Mouse (Mus musculus) hindbrain, embryonic 13.5 days (tissue): ENCODE results near the gene Fcgrt. TPM values are rescaled to one million over a fixed set of nuclear protein-coding genes. Genes with fewer than 3 reads are reported as not detected.
"Not testable (repeated sequence)": the region's sequence is repeated elsewhere in the genome, so short reads cannot be mapped to it uniquely, and the experiment has no call there.

Source experiments
- ATAC-seq: fragments of 200-750 bp; cut with Nextera tagmentation; 2 replicates; pipeline ENCODE4 v1.8.0; 2017; ENCODE audit warnings: moderate TSS enrichment; ENCODE audit not compliant: low FRiP score
- H3K27ac ChIP-seq: fragments of 300-500 bp; sonication (generic); 2 replicates; pipeline ENCODE4 v1.5.1; 2015; ENCODE audit warnings: inconsistent platforms, mild to moderate bottlenecking, moderate library complexity
- H3K27me3 ChIP-seq: fragments of 300-500 bp; sonication (generic); 2 replicates; pipeline ENCODE4 v1.6.1; 2015; ENCODE audit warnings: mild to moderate bottlenecking, inconsistent platforms
- H3K36me3 ChIP-seq: fragments of 300-500 bp; sonication (generic); 2 replicates; pipeline ENCODE4 v1.6.1; 2015; ENCODE audit warnings: mild to moderate bottlenecking, inconsistent platforms
- H3K4me1 ChIP-seq: fragments of 300-500 bp; sonication (generic); replicated peaks from 2 replicates; pipeline ENCODE4 v1.6.1; 2015; ENCODE audit warnings: inconsistent platforms
- H3K4me2 ChIP-seq: fragments of 300-500 bp; sonication (generic); 2 replicates; pipeline ENCODE4 v1.6.1; 2015; ENCODE audit warnings: inconsistent platforms, mild to moderate bottlenecking, moderate library complexity
- H3K4me3 ChIP-seq: fragments of 300-500 bp; sonication (generic); 2 replicates; pipeline ENCODE4 v1.5.1; 2015; ENCODE audit warnings: mild to moderate bottlenecking, inconsistent platforms
- H3K9ac ChIP-seq: fragments of 300-500 bp; sonication (generic); 2 replicates; pipeline ENCODE4 v1.6.1; 2015; ENCODE audit warnings: mild to moderate bottlenecking, inconsistent platforms
- H3K9me3 ChIP-seq: fragments of 300-500 bp; sonication (generic); 2 replicates; pipeline ENCODE4 v1.6.1; 2016; ENCODE audit warnings: inconsistent platforms
- WGBS: fragments of 180-500 bp; shearing (Covaris S2); methylation state at CpG from one replicate; pipeline ENCODE4 v1.1.7; 2015; 5-methylcytosine and 5-hydroxymethylcytosine counted together
- polyA plus RNA-seq: library from polyadenylated mRNA; unstranded; fragments of >200 nt; fragmentation: Nextera tagmentation; extraction: Ambion mirVana; gene quantifications from 2 replicates; pipeline ENCODE4 v1.2.1, GENCODE M21; 2015

The Fcgrt gene
- polyA plus RNA-seq, result 26.9 and 28.3 TPM in 2 replicates

GRCm38 (mm10) chr7:45103652-45104180 lies at the start of gene Fcgrt:
Gene Fcgrt, minus strand, starts transcription at chr7:45103851.
- no peaks in the 10 kb centered on the region for H3K36me3 ChIP-seq
- H3K9me3 ChIP-seq, result no peaks in the 10 kb centered on the region
- H3K4me1 ChIP-seq, result peaks cover 4% of the 10 kb centered on the region; the same call in 1 of the 2 replicates
- ATAC-seq, result no peak
- H3K27me3 ChIP-seq, result no peaks in the 10 kb centered on the region
- WGBS, result 76% methylated on average over 7 of the region's 7 CpGs
- peak within 1 kb of the TSS; percentile 24; the same call in 1 of the 2 replicates for H3K9ac ChIP-seq
- H3K4me3 ChIP-seq, result peak within 1 kb of the TSS; percentile 9; the same call in 1 of the 2 replicates
- no peak within 1 kb of the TSS for H3K4me2 ChIP-seq
- H3K27ac ChIP-seq, result no peak within 1 kb of the TSS

GRCm38 (mm10) chr7:45153052-45153451 lies 49.4 kb upstream of the Fcgrt start:
- Histone ChIP-seq H3K36me3 (peaks cover 15% of the 10 kb centered on the region), H3K4me1 (peaks cover 25% of the 10 kb centered on the region)
- WGBS, result 91% methylated on average over 2 of the region's 2 CpGs
- not testable (repeated sequence) for ATAC-seq, H3K27me3 ChIP-seq, H3K27ac ChIP-seq, H3K9me3 ChIP-seq, H3K4me3 ChIP-seq, H3K4me2 ChIP-seq, H3K9ac ChIP-seq

GRCm38 (mm10) chr7:45151303-45151702 lies 47.7 kb upstream of the Fcgrt start:
- Histone ChIP-seq H3K4me2 (no peak overlapping the region), H3K27ac (no peak overlapping the region), H3K27me3 (no peaks in the 10 kb centered on the region), H3K4me1 (peaks cover 25% of the 10 kb centered on the region), H3K36me3 (0 out of 2 replicates have a peak, but pooled peaks cover 10% of the 10 kb centered on the region), H3K9ac (no peak overlapping the region), H3K9me3 (no peaks in the 10 kb centered on the region), H3K4me3 (no peak overlapping the region)
- 54% methylated on average over 11 of the region's 11 CpGs for WGBS
- ATAC-seq, result no peak

DNA sequence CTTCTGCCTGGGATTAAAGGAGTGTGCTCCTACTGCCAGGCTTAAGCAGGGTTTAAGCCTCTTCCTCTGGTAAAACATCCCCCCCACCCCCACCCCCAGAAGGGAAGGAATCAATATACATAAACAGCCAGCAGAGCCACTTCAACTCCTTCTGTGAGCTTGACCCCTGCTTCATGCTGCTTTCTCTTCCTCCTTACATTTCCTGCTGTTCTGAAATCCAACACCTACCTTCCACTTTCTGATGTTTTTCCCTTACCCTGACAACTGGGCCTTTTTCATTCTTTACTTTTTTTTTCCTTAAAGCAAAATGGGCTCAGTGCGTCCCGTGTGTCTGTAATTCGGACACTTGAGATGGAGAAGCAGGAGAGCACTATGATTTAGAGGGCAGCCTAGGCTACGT lies 46.7 kb upstream of the Fcgrt start:
- no peak overlapping the region for H3K4me2 ChIP-seq
- WGBS, result 71% methylated on average over 4 of the region's 4 CpGs
- H3K36me3 ChIP-seq, result peaks cover 18% of the 10 kb centered on the region
- ATAC-seq, result no peak
- H3K27me3 ChIP-seq, result no peaks in the 10 kb centered on the region
- no peak overlapping the region for H3K4me3 ChIP-seq
- peak overlapping the region; percentile 24; the same call in 1 of the 2 replicates for H3K9ac ChIP-seq
- peaks cover 20% of the 10 kb centered on the region for H3K4me1 ChIP-seq
- 0 out of 2 replicates have a peak overlapping the region, but pooled peaks have one; percentile 52 for H3K27ac ChIP-seq
- no peaks in the 10 kb centered on the region for H3K9me3 ChIP-seq

GRCm38 (mm10) chr7:45149545-45149944 lies 45.9 kb upstream of the Fcgrt start:
- no peak for ATAC-seq
- H3K27ac ChIP-seq, result no peak overlapping the region
- H3K27me3 ChIP-seq, result no peaks in the 10 kb centered on the region
- 25% methylated on average over 6 of the region's 6 CpGs for WGBS
- H3K4me2 ChIP-seq, result no peak overlapping the region
- no peak overlapping the region for H3K4me3 ChIP-seq
- no peaks in the 10 kb centered on the region for H3K9me3 ChIP-seq
- H3K36me3 ChIP-seq, result peaks cover 24% of the 10 kb centered on the region
- peaks cover 13% of the 10 kb centered on the region for H3K4me1 ChIP-seq
- 0 out of 2 replicates have a peak overlapping the region, but pooled peaks have one; percentile 3 for H3K9ac ChIP-seq

DNA sequence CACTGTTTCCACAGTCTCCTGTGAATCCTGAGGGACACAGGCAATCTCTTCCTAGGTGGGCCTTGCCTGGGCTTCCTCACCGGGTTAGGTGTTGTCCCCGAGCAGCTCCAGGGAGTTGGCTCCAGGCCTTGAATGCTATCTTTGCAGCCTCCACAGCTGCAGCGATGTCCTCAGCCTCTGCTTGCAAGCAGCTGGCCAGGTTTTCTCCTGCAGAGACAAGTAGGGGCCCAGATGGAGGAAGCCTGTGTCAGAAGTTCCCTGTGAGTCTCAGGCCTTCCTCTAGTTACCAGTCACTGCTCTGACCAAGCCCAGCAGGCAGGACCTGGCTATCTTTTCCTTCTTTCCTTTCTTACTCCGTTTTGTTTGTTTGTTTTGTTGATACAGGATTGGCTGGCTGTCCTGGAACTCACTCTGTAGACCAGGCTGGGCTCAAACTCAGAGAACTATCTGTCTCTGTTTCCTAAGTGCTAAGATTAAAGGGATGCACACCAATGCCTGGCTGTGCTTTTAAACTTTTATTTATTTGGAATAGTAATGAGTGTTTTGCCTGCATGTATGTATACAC lies 45.0 kb upstream of the Fcgrt start:
- Histone ChIP-seq H3K36me3 (peaks cover 34% of the 10 kb centered on the region), H3K27ac (no peak overlapping the region), H3K9me3 (no peaks in the 10 kb centered on the region), H3K4me3 (no peak overlapping the region), H3K27me3 (no peaks in the 10 kb centered on the region), H3K9ac (no peak overlapping the region), H3K4me2 (no peak overlapping the region), H3K4me1 (peaks cover 12% of the 10 kb centered on the region)
- WGBS, result 66% methylated on average over 4 of the region's 4 CpGs
- no peak for ATAC-seq

DNA sequence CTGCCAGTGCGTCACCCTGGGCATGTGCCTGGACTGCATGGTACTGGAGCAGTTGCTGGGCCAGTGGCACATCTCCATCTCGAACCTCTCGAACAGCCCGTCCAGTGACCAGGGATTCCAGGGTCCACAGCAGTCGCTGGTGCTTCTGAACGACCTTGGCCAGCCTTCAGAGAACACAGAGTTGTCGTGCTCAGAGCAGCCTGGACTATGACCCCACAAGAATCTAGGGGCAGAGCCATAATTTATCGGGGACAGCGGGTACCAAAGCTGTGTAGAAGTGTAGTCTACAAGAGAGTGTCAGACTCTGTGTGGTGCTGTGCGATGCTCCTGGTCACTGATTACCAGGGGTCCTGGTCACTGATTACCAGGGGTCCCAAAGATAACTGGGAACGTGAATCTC lies 44.2 kb upstream of the Fcgrt start:
- no peaks in the 10 kb centered on the region for H3K9me3 ChIP-seq
- no peak overlapping the region; the same call in 1 of the 2 replicates for H3K9ac ChIP-seq
- H3K36me3 ChIP-seq, result peaks cover 41% of the 10 kb centered on the region
- no peak for ATAC-seq
- H3K27ac ChIP-seq, result no peak overlapping the region
- H3K4me3 ChIP-seq, result no peak overlapping the region
- H3K4me2 ChIP-seq, result no peak overlapping the region
- H3K27me3 ChIP-seq, result no peaks in the 10 kb centered on the region
- H3K4me1 ChIP-seq, result 0 out of 2 replicates have a peak, but pooled peaks cover 8% of the 10 kb centered on the region
- whole genome bisulfite sequencing, result 83% methylated on average over 11 of the region's 11 CpGs

GRCm38 (mm10) chr7:45147267-45147666 lies 43.6 kb upstream of the Fcgrt start:
- H3K36me3 ChIP-seq, result peaks cover 46% of the 10 kb centered on the region
- H3K9me3 ChIP-seq, result no peaks in the 10 kb centered on the region
- no peak overlapping the region for H3K27ac ChIP-seq
- H3K9ac ChIP-seq, result 0 out of 2 replicates have a peak overlapping the region, but pooled peaks have one; percentile 35
- no peak overlapping the region for H3K4me3 ChIP-seq
- ATAC-seq, result no peak
- no peaks in the 10 kb centered on the region for H3K27me3 ChIP-seq
- 0 out of 2 replicates have a peak, but pooled peaks cover 8% of the 10 kb centered on the region for H3K4me1 ChIP-seq
- no peak overlapping the region for H3K4me2 ChIP-seq
- WGBS, result 97% methylated on average over 11 of the region's 11 CpGs

- H3K36me3 ChIP-seq, result peaks cover 46% of the 10 kb centered on the region
- 0 out of 2 replicates have a peak, but pooled peaks cover under 1% of the 10 kb centered on the region for H3K4me1 ChIP-seq
- 95% methylated on average over 8 of the region's 8 CpGs for WGBS
- no peak overlapping the region for H3K4me3 ChIP-seq
- H3K27me3 ChIP-seq, result no peaks in the 10 kb centered on the region
- no peak overlapping the region for H3K9ac ChIP-seq
- no peaks in the 10 kb centered on the region for H3K9me3 ChIP-seq
- no peak for ATAC-seq
- no peak overlapping the region for H3K4me2 ChIP-seq
- no peak overlapping the region for H3K27ac ChIP-seq
Observed at GRCm38 (mm10) chr7:45145460-45145859, 41.8 kb upstream of the Fcgrt start.

- peak overlapping the region; percentile 13 for H3K9ac ChIP-seq
- ATAC-seq, result no peak
- H3K27ac ChIP-seq, result no peak overlapping the region
- no peak overlapping the region for H3K4me3 ChIP-seq
- no peak overlapping the region for H3K4me2 ChIP-seq
- 91% methylated on average over 13 of the region's 13 CpGs for WGBS
- no peaks in the 10 kb centered on the region for H3K4me1 ChIP-seq
- H3K9me3 ChIP-seq, result no peaks in the 10 kb centered on the region
- H3K27me3 ChIP-seq, result no peaks in the 10 kb centered on the region
- H3K36me3 ChIP-seq, result peaks cover 46% of the 10 kb centered on the region
Observed at GRCm38 (mm10) chr7:45144368-45145174, 40.9 kb upstream of the Fcgrt start.

DNA sequence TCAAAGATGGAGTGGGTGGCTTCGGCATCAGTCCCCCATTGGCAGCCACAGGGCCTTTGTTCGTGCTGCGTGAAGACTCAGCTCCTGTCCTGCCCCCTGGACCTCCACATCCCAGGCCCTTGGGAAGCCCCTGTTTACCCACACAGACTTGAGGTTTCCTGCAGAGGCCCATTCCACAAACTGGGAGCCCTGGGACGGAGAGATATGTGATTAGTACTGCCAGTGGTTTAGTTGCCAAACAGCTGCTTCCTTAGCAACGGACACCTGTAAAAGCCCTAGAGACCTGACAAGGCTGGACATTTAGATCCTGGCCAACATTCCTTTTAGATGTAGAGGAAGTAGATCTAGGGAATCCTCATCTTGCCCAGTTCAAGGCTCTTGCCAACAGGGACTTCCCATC lies 38.3 kb upstream of the Fcgrt start:
- H3K4me2 ChIP-seq, result no peak overlapping the region
- no peak overlapping the region for H3K4me3 ChIP-seq
- no peak for ATAC-seq
- H3K36me3 ChIP-seq, result peaks cover 37% of the 10 kb centered on the region
- no peaks in the 10 kb centered on the region for H3K9me3 ChIP-seq
- 95% methylated on average over 5 of the region's 5 CpGs for WGBS
- H3K27me3 ChIP-seq, result peaks cover 12% of the 10 kb centered on the region
- no peak overlapping the region; the same call in 1 of the 2 replicates for H3K9ac ChIP-seq
- no peak overlapping the region for H3K27ac ChIP-seq
- H3K4me1 ChIP-seq, result no peaks in the 10 kb centered on the region

- H3K4me1 ChIP-seq, result peaks cover 4% of the 10 kb centered on the region
- H3K36me3 ChIP-seq, result peaks cover 37% of the 10 kb centered on the region
- 94% methylated on average over 3 of the region's 3 CpGs for WGBS
- no peak overlapping the region for H3K4me3 ChIP-seq
- no peak overlapping the region for H3K4me2 ChIP-seq
- H3K9me3 ChIP-seq, result no peaks in the 10 kb centered on the region
- H3K9ac ChIP-seq, result no peak overlapping the region; the same call in 1 of the 2 replicates
- ATAC-seq, result no peak
- no peak overlapping the region for H3K27ac ChIP-seq
- H3K27me3 ChIP-seq, result peaks cover 17% of the 10 kb centered on the region
Observed at GRCm38 (mm10) chr7:45141319-45141718, 37.7 kb upstream of the Fcgrt start.
